Mouse (Mus musculus) layer of hippocampus, postnatal 14 days (tissue): ENCODE results near the gene Nfkbie. TPM values are rescaled to one million over a fixed set of nuclear protein-coding genes. Genes with fewer than 3 reads are reported as not detected.

ENCODE experiments used
- DNase-seq, 2 experiments: peaks; one replicate each; pipeline ENCODE4 v3.0.0; 2021 to 2022; ENCODE audit warnings: low spot score in 2 of 2, mixed read lengths in 1 of 2
- total RNA-seq, 2 experiments: library from RNA; stranded (reverse); gene quantifications; 2 replicates each; pipeline ENCODE4 v1.2.3; 2021

Gene Nfkbie
- total RNA-seq, 2 experiments from 2014 or later, result 3.4 to 3.6 TPM

- no peak for DNase-seq
These were observed 39.6 kb downstream of the Nfkbie start for GRCm38 (mm10) chr17:45594881-45595735.

DNA sequence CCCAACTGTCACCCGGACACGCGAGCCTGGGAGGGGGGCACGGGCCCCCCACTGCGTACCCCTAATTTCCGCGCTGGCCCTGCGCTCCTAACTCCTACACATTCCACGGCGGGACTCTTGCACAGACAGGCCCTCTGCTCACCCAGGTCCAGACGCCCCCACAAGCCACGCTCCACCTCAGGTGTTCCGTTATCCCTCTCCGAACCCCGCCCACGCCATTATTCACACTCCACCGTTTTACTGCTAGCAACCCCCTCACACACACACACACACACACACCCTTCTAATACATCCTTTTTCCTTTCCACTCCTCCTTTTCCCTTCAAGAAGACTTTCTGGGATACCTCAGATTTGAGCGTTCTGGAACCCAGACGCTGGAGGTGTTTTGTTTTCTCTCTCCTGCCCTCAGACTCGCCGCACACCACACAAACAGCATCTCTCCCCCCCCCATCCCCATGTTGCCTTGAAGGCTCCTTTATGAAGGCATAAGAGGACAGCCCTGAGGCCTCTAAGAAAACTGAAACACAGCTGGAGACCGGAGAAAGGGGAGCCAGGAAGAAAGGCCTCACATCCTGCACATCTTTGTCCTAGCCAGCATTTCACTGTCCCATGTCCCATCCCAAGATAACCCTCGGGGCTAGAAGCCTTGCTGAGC, 40.4 kb downstream of the Nfkbie start:
- DNase-seq, result no peak

- DNase-seq, result peak; percentile 66 to 81
These were observed 41.3 kb downstream of the Nfkbie start for GRCm38 (mm10) chr17:45596631-45597396.

DNA sequence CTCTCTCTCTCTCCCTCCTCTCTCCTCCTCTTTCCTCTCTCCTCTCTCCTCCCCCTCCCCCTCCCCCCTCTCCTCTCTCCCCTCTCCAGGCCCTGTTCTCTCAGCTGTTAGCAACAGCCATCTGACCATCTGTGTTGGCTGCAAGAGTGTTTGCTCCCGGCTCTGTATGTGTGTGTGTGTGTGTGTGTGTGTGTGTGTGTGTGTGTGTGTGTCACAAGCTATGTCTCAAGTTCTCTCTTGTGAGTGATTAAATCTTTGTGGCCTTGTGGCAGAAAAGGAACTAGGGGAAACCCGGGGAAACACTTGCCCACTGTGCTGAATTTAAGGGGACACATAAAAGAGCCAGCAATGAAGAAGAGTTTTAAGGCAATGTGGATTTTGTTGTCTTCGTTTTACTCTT, 42.3 kb downstream of the Nfkbie start:
- DNase-seq, result no peak

DNA sequence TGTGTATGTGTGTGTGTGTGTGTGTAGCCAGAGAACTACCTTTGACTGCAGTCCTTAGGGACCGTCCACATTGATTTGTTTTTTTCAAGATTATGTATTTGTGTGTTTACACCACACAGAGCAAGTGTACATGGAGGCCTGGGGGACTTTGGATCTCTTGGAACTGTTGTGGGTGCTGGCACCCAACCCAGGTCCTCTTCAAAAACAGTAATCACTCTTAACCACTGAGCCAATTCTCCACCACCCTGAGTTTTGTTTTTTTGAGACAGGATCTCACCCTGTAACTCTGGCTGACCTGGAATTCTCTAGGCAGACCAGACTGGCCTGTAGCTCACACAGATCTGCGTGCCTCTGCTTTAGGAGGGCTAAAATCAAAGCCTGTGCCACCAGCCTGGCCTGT, 42.9 kb downstream of the Nfkbie start:
- no peak for DNase-seq

DNA sequence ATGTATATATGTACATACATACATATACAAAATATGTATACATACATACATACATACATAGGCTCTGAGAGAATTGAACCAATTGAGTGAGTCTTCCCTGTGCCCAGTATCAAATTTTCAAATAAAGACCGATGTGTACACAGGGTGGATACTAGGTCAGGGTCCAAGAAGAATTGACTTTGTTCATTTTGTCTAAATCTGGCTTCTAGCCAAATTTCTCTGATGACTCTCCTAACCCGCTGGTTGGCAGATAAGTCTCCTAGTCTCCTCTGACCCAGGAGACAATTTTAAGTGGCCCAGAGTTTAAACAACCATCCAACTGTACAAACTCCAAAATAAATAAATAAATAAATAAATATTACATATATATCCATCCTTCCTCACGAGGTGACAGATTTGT, 43.4 kb downstream of the Nfkbie start:
- no peak for DNase-seq

DNA sequence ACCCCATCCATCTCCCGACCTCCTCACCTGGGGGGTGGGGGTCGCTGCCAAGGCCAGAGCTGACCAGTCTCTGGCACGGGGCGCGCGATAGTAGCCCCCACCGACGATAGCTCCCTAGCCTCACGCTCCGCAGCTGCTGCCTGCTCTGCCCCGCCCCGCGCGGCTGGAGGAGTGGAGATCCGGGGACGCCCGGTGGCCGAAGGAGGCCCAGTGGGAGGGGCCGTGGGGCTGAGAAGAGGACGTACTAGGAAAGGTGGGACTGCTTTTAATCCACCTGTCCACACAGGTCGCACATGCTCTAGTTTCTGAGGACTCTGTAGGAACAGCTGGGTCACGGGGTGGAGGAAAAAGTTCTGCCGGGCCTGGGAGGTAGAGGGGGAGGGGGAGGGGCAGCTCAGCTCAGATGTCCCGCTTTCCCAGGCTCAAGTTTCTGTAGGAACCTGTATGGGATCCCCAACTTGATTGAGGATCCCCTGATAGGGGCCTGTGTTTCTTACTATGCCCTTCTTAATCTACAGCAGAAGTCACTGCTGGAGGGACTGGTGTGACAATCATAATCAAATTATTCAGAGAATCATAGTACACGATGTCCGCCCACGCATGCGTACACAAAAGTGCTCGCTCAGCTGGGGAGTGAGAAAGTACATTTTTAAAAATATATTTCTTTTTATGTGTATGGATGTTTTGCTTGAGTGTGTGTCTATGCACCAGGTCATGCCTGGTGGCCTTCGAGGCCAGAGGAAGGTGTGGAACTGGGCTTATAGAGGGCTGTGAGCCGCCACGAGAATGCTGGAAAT, 44.1 kb downstream of the Nfkbie start, which contains the start of gene Slc29a1:
Slc29a1 (minus strand) TSS at position 161 of the 797 bp plus-strand sequence.
- no peak for DNase-seq

DNA sequence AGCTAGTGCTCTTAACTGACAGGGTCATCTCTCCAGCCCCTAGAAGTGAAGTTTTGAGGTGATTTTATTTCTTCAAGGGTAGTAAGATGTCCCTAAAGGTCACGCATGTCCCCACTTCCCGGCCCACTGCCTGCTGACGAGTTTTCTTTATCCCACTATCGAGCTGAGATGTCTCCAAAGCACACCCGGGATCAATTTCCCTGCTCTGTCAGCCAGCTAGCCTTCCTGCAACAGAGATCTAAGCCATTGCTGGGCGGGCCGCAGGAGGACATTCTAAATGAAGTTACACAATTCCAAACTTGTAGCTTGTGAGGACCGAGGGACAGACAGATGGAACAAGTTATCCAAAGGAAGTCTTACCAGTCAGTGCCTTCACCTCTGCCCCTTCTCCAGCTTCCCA, 44.8 kb downstream of the Nfkbie start:
- DNase-seq, result no peak

- DNase-seq, result no peak
These were observed 45.8 kb downstream of the Nfkbie start for GRCm38 (mm10) chr17:45601325-45601724.

- no peak for DNase-seq
These were observed 46.4 kb downstream of the Nfkbie start, which contains the start of gene Mymx for GRCm38 (mm10) chr17:45601877-45602304. Gene Mymx (minus strand): TSS chr17:45602102.

GRCm38 (mm10) chr17:45602984-45603383, 47.5 kb downstream of the Nfkbie start:
- DNase-seq, result no peak

GRCm38 (mm10) chr17:45606992-45607879, 51.7 kb downstream of the Nfkbie start:
- no peak for DNase-seq

- no peak for DNase-seq
These were observed 52.9 kb downstream of the Nfkbie start for GRCm38 (mm10) chr17:45608396-45608795.

- no peak for DNase-seq
These were observed 54.8 kb downstream of the Nfkbie start for GRCm38 (mm10) chr17:45610144-45610866.

- no peak for DNase-seq
These were observed 56.5 kb downstream of the Nfkbie start for GRCm38 (mm10) chr17:45612008-45612407.
